Mouse (Mus musculus) hematopoietic stem cell, adult 5-6 weeks (primary cell): Measurements from ENCODE around the gene Epo. TPM values are rescaled to one million over a fixed set of nuclear protein-coding genes. Genes with fewer than 3 reads are reported as not detected.

ENCODE experiments used
- ATAC-seq, 2 experiments: fragments of 125-278 bp in 1 of 2; replicated peaks in 1 of 2; 2 replicates each; pipeline ENCODE4 v1.8.0; 2016 to 2017; ENCODE audit warnings: inconsistent platforms in 2 of 2, mild to moderate bottlenecking in 2 of 2, moderate number of reproducible peaks in 2 of 2, low read depth in 1 of 2, moderate TSS enrichment in 1 of 2; ENCODE audit not compliant: low FRiP score in 2 of 2, poor library complexity in 2 of 2, severe bottlenecking in 2 of 2, insufficient read depth in 1 of 2, low TSS enrichment in 1 of 2
- total RNA-seq: library from RNA; stranded (forward); fragments of 172-1452, 232-1000 nt; gene quantifications from 2 replicates; pipeline ENCODE4 v1.2.3, GENCODE M21; 2017

Gene Epo
- total RNA-seq, 1 experiment from 2014 or later, result not detected

GRCm38 (mm10) chr5:137526192-137526936 lies 6.7 kb downstream of the Epo start:
- ATAC-seq, result peak; percentile 16 to 38; a peak in 1 of 4 replicates

- ATAC-seq, result no peak
Observed at GRCm38 (mm10) chr5:137525511-137525910, 7.5 kb downstream of the Epo start.

- no peak for ATAC-seq
Observed at GRCm38 (mm10) chr5:137524671-137525070, 8.4 kb downstream of the Epo start.

- no peak for ATAC-seq
Observed at GRCm38 (mm10) chr5:137524251-137524515, 8.9 kb downstream of the Epo start.

- ATAC-seq, result no peak
Observed at GRCm38 (mm10) chr5:137523396-137524250, 9.4 kb downstream of the Epo start.

GRCm38 (mm10) chr5:137522711-137523110 lies 10.3 kb downstream of the Epo start:
- no peak for ATAC-seq

GRCm38 (mm10) chr5:137521861-137522260 lies 11.2 kb downstream of the Epo start:
- ATAC-seq, result no peak

GRCm38 (mm10) chr5:137519691-137520550 lies 13.1 kb downstream of the Epo start:
- no peak for ATAC-seq

GRCm38 (mm10) chr5:137518436-137518835 lies 14.6 kb downstream of the Epo start, which contains the start of gene Gigyf1:
Gigyf1 (plus strand) TSS chr5:137518548.
- peak in 1 of 2 experiments; percentile 67; a peak in 2 of 4 replicates for ATAC-seq

- ATAC-seq, result no peak
Observed at GRCm38 (mm10) chr5:137514811-137515210, 18.2 kb downstream of the Epo start.

GRCm38 (mm10) chr5:137513951-137514721 lies 18.9 kb downstream of the Epo start:
- no peak for ATAC-seq

- no peak for ATAC-seq
Observed at GRCm38 (mm10) chr5:137512847-137513794, 19.9 kb downstream of the Epo start.

- no peak for ATAC-seq
Observed at GRCm38 (mm10) chr5:137511706-137512105, 21.3 kb downstream of the Epo start.

GRCm38 (mm10) chr5:137510573-137511390 lies 22.3 kb downstream of the Epo start:
- ATAC-seq, result no peak

GRCm38 (mm10) chr5:137510014-137510501 lies 23.0 kb downstream of the Epo start:
- ATAC-seq, result peak; percentile 35 to 55; a peak in 2 of 4 replicates
